Mouse (Mus musculus): Measurements from ENCODE around the gene Tars2.
"Not testable (repeated sequence)": the region's sequence is repeated elsewhere in the genome, so short reads cannot be mapped to it uniquely, and the experiment has no call there.

Tars2 gene

DNA sequence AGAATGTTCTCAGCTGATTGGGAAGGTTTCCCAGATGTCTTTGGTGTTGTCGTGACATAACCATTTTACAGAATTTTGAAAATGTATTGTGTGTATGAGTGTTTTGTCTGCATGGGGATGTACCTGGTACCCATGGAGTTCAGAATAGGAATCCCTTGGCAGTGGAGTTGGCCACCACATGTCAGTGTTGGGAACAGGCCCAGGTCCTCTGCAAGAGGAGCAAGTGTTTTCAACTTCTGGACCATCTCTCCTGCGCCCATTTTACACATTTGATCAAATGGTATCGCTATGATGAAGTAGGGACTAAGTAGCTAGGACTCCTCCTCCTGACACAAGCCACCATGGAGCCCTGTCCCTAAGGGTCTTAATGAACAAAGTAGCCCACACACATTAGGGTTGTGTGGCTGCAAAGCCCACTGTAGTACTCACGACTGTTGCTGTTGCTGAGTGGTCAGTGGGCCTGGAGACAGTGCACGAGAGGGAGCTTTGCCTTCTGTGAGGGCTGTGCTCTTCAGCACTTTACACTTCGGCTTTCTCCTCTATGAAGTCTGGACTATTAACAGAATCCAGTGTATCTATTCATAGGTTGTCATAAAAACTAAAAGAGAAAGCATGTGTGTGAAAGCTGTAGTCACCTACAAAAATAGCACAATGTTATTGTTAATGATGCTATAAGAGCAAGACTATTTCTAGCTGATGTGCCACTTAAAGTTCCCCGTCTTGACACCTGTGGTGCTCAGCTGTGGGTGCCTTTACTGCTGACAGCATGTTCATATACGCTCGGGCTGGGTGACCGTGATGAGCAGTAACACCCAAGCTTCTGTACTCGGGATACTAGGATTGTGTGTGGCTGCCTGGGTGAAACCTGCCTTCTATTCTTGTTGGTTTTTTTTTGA lies 65.0 kb downstream of the Tars2 start:
- no peak for DNase-seq

DNA sequence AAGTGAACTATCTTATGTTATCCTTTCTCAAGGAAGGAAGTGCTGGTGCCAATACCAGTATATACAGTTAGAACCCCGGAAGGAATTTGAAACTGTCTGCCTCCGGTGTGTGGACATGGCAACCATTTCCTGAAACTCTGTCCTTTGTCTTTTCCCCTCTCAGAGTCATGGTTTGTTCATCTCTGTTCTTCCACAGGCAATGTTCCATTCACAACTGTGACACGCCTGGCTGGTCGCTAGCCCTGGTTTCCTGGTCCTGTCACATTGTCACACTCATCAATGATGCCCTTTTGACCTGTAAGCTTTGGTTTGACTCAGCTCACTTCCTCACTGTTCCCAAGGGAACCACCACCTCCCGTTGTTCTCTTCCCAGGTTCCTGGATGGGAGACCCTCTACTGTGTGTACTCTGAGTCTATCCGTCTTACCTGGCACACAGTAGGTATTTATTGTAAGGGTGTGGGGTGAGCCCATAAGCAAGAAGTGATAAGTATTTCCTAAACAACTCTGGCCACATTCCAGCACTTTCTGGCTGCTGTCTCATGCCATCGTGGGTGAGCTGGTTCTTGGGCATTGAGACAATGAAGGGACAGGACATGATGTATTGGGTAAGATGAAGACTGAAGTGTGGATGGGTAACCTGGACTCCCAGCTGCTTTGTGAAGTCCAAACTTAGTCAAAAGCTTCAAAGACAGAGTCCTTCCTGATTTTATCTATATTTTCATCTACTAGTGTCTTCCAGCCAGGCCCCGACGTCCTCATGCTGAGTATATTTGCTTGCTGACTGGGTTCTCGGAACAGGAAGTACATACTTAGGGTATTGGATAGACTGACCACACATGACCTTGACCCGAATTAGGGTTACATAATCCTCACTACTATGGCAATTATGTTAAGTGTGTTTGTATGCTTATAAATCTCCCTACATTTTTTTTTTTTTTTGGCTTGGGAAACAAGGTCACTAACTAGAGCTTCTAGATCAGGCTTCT lies 65.9 kb downstream of the Tars2 start:
- DNase-seq: peak in 1 of 2 experiments; percentile 32

DNA sequence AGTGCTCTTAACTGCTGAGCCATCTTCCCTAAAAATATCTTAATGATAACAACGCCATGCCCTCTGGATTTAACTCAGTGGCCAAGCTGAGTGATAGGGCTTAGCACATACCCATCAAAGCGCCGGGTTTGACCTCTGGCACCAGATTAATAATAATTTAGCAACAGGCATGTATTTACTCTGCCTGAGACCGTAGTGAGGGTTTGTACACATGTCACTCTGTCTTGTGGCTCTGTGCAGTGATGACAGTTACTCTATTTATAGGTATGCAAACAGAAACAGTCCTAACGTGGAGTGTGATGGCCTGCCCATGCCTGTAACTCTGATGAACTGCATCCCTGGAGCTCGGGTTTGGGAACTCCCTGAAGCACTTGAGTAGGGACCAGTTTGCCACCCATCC lies 67.3 kb downstream of the Tars2 start:
- no peak for DNase-seq

DNA sequence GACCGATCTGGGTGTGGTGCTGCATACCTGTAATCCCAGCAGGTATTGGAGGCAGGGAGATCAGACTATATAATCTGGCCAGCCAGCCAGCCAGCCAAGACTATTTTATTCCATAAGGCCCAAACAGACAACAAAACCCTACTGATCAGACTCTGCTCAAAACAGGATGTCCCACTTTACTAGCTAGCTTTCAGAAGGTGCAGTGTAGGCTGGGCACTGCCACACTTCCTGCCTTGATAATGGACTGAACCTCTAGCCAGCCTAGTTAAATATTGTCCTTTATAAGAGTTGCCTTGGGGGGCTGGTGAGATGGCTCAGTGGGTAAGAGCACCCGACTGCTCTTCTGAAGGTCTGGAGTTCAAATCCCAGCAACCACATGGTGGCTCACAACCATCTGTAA lies 69.5 kb downstream of the Tars2 start:
- not testable (repeated sequence) for DNase-seq
